Mouse (Mus musculus): ENCODE results near the gene Rab34. TPM values are rescaled to one million over a fixed set of nuclear protein-coding genes. Genes with fewer than 3 reads are reported as not detected.

The Rab34 gene
- polyA plus RNA-seq, 1 experiment from 2014 or later: 147 TPM

DNA sequence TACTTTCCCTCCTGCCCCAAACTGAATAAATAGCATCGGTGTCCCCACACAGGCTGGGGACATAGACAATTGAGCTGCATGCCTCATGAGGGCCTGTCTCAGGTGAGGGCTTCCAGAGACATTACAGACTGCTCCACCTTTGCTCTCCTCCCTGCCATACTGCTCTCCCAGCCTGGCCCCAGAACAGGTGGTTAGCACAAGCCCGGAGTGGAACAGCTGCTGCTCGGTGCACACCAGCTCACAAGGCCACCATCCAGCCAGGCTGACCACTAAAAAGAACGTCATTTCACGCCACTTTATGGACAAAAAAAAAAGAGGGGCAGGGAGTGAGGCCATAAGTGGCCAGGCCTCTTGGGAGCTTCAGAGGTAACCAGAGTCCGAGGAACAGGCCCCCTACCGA, 19.0 kb downstream of the Rab34 start:
- Histone ChIP-seq H3K9ac (no peak overlapping the region), H3K9me3 (no peaks in the 10 kb centered on the region), H3K36me3 (peaks cover 65% of the 10 kb centered on the region), H3K4me1 (no peaks in the 10 kb centered on the region), H3K27me3 (no peaks in the 10 kb centered on the region), H3K27ac (no peak overlapping the region), H3K4me2 (no peak overlapping the region), H3K4me3 (no peak overlapping the region)
- no peak for ATAC-seq (ENCODE audit: borderline replicate concordance, extremely low read depth, low FRiP score, low TSS enrichment)
- 86% methylated on average over 7 of the region's 7 CpGs for WGBS

DNA sequence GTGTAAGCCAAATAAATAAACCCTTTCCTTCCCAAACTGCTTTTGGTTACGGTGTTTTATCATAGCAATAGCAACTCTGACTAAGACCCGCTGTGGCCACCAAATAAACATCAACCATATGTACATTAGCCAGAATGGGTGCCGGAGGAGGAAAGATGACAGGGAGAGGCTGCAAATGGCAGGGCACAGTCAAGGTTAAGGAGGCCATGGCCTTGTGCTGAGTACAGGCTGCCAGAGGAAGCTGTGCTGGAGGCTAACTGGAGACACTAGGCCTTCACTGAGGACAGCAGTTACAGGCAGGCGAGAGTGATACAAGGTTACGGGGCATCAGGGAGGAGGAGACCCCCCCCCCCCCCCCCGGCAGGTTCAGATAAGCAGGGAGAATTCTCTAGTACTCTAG, 21.7 kb downstream of the Rab34 start:
- Histone ChIP-seq H3K36me3 (peaks cover 86% of the 10 kb centered on the region), H3K9me3 (no peaks in the 10 kb centered on the region), H3K4me1 (no peaks in the 10 kb centered on the region), H3K4me3 (no peak overlapping the region), H3K4me2 (no peak overlapping the region), H3K27me3 (no peaks in the 10 kb centered on the region), H3K27ac (no peak overlapping the region), H3K9ac (no peak overlapping the region)
- 78% methylated on average over 6 of the region's 6 CpGs for WGBS
- ATAC-seq (ENCODE audit: borderline replicate concordance, extremely low read depth, low FRiP score, low TSS enrichment): no peak

DNA sequence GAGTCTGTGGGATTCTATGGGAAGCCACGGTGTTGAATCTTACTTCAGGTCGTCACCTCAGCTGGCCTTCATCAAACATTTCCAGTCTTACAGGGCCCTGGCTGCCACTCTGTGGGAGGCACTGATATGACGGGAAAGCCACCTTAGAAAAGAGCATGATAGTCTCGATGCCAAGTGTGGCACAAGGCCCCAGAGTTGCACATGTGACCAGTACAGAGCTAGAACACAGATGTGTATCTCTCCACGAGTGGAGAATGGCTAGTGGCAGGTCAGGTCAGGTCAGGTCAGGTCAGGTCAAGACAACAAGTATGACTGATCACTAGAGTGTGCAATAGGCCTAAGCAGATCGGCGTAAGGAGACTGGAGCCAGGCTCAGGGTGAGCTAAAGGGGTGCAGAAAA, 22.4 kb downstream of the Rab34 start:
- Histone ChIP-seq H3K27ac (no peak overlapping the region), H3K27me3 (no peaks in the 10 kb centered on the region), H3K9ac (no peak overlapping the region), H3K9me3 (no peaks in the 10 kb centered on the region), H3K4me3 (no peak overlapping the region), H3K4me1 (no peaks in the 10 kb centered on the region), H3K4me2 (no peak overlapping the region), H3K36me3 (peaks cover 89% of the 10 kb centered on the region)
- no peak for ATAC-seq (ENCODE audit: borderline replicate concordance, extremely low read depth, low FRiP score, low TSS enrichment)
- WGBS: 43% methylated on average over 7 of the region's 7 CpGs

DNA sequence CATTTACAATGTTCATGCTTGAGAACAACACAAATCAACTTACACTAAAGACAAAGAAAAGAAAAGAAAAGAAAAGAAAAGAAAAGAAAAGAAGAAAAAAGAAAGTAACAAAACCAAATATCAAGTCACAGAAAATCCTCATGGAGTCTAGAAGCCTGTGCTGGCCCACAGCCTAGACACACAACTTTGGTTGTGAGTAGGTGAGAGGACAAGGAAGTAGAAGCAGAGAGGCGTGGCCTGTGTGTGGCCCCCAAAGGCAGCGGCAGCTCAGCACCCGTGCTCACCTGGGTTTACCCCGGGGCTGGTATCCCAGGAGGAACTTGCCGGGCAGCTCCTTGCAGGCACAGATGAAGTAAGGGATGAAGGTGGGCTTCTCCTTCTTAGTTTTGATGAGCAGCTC, 23.3 kb downstream of the Rab34 start:
- WGBS: 84% methylated on average over 5 of the region's 5 CpGs
- no peaks in the 10 kb centered on the region for H3K27me3 ChIP-seq
- H3K36me3 ChIP-seq: peaks cover 89% of the 10 kb centered on the region
- H3K9ac ChIP-seq: no peak overlapping the region
- ATAC-seq (ENCODE audit: borderline replicate concordance, extremely low read depth, low FRiP score, low TSS enrichment): no peak
- H3K4me1 ChIP-seq: no peaks in the 10 kb centered on the region
- H3K9me3 ChIP-seq: no peaks in the 10 kb centered on the region
- H3K4me2 ChIP-seq: no peak overlapping the region
- H3K4me3 ChIP-seq: no peak overlapping the region
- H3K27ac ChIP-seq: no peak overlapping the region

GRCm38 (mm10) chr11:78213086-78213817, 25.0 kb downstream of the Rab34 start:
- no peaks in the 10 kb centered on the region for H3K9me3 ChIP-seq
- no peak for ATAC-seq (ENCODE audit: borderline replicate concordance, extremely low read depth, low FRiP score, low TSS enrichment)
- WGBS: 79% methylated on average over 14 of the region's 14 CpGs

DNA sequence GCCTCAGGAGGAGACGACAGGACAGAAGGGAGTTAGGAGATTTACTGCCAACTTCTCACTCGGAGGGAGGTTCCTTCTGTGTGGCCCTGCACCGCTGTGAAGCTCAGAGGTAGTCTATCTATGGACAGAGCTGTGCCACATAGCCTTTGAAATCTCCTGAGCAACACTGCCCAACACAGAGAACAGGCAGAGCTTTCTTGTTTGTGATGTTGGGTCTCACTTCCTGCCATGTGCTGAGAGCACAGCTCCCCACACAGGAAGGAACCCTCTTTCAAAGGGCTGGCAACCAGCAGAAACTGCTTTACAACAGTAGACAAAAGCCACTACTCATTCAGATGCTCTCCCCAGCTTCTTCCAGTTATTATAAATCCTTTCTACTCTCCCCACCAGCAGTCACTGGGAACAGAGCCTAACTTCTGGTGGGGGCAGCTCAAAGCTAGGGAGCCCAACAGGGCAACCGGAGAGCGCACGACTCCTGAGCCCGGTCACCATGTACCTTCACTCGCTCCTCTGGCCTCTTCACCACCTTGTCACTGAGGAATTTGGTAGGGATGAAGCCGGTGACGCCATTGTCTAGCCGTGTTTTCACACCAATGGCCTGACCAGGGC, 27.6 kb downstream of the Rab34 start:
- H3K27me3 ChIP-seq: no peaks in the 10 kb centered on the region
- no peaks in the 10 kb centered on the region for H3K9me3 ChIP-seq
- no peak overlapping the region for H3K9ac ChIP-seq
- H3K36me3 ChIP-seq: peaks cover 88% of the 10 kb centered on the region
- 89% methylated on average over 11 of the region's 11 CpGs for WGBS
- H3K4me2 ChIP-seq: no peak overlapping the region
- no peak for ATAC-seq (ENCODE audit: borderline replicate concordance, extremely low read depth, low FRiP score, low TSS enrichment)
- no peak overlapping the region for H3K27ac ChIP-seq
- no peak overlapping the region for H3K4me3 ChIP-seq
- H3K4me1 ChIP-seq: no peaks in the 10 kb centered on the region

More at GRCm38 (mm10) chr11:78213086-78213817, 25.0 kb downstream of the Rab34 start:
- H3K27me3 ChIP-seq: no peaks in the 10 kb centered on the region
- no peak overlapping the region for H3K9ac ChIP-seq
- no peak overlapping the region for H3K4me3 ChIP-seq
- no peak overlapping the region for H3K4me2 ChIP-seq
- H3K36me3 ChIP-seq: peaks cover 89% of the 10 kb centered on the region
- no peaks in the 10 kb centered on the region for H3K4me1 ChIP-seq
- H3K27ac ChIP-seq: no peak overlapping the region

DNA sequence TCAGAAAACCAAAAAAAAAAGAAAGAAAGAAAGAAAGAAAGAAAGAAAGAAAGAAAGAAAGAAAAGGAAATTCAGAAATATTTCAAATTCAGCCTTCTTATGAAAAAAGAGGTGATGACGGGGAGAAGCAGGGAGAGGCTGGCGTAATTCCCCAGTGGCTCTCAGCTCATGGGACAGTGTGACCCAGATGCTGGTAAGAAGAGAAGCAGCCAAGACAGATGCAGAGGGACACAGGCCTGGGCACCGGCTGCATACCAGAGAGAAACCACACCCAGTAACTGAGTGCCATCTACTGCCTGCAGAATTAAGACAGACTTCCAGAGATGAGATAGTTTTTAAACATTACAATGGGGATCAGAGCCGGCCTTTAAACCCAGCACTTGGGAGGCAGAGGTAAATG, 35.4 kb downstream of the Rab34 start:
- no peak for ATAC-seq (ENCODE audit: borderline replicate concordance, extremely low read depth, low FRiP score, low TSS enrichment)
- 86% methylated on average over 4 of the region's 4 CpGs for WGBS
- no peak overlapping the region for H3K9ac ChIP-seq
- H3K27ac ChIP-seq: no peak overlapping the region
- H3K9me3 ChIP-seq: no peaks in the 10 kb centered on the region
- no peaks in the 10 kb centered on the region for H3K4me1 ChIP-seq
- no peaks in the 10 kb centered on the region for H3K27me3 ChIP-seq
- H3K4me3 ChIP-seq: no peak overlapping the region
- H3K4me2 ChIP-seq: no peak overlapping the region
- peaks cover 96% of the 10 kb centered on the region for H3K36me3 ChIP-seq

- WGBS: 92% methylated on average over 6 of the region's 6 CpGs
- ATAC-seq (ENCODE audit: borderline replicate concordance, extremely low read depth, low FRiP score, low TSS enrichment): no peak
- no peak overlapping the region for H3K9ac ChIP-seq
- H3K4me2 ChIP-seq: no peak overlapping the region
- no peaks in the 10 kb centered on the region for H3K9me3 ChIP-seq
- H3K27me3 ChIP-seq: no peaks in the 10 kb centered on the region
- H3K4me3 ChIP-seq: no peak overlapping the region
- no peaks in the 10 kb centered on the region for H3K4me1 ChIP-seq
- H3K27ac ChIP-seq: no peak overlapping the region
- peaks cover 91% of the 10 kb centered on the region for H3K36me3 ChIP-seq
These were observed 43.3 kb downstream of the Rab34 start for GRCm38 (mm10) chr11:78231518-78231917.

DNA sequence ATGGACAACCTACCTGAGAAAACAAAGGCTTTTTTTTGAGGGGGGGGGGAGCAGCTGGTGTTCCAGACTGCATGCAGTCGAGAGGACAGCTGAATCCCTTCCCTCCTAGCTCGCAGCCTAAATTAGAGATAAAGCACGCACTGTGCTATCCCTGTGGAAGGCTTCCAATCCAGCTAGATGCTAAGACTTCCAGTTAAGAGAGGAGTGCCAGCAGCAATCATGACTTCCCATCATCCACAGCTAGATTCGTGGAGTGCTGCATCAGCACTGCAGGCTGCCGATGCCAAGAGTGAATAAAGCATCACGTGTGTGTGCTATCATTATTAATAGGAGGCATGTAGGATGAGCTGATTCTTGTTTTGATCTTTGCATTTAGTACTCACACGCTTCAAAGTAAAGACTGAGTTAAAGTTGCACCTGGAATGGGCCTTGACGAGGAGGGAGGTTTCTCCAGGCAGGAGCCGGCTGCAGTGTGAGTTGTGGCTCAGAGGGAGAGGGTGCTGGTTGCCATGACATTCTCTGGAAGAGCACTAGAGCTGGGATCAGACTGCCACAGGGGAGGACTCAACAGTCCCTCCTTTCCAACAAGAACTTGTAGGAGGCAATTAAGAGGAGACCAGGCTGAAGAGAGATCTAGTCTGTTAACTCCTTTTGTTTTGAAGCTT, 52.1 kb downstream of the Rab34 start:
- 81% methylated on average over 9 of the region's 9 CpGs for WGBS
- H3K9ac ChIP-seq: no peak overlapping the region
- H3K27me3 ChIP-seq: no peaks in the 10 kb centered on the region
- H3K36me3 ChIP-seq: peaks cover 32% of the 10 kb centered on the region
- no peak overlapping the region for H3K27ac ChIP-seq
- no peak overlapping the region for H3K4me3 ChIP-seq
- peaks cover 11% of the 10 kb centered on the region for H3K4me1 ChIP-seq
- no peak overlapping the region for H3K4me2 ChIP-seq
- no peak for ATAC-seq (ENCODE audit: borderline replicate concordance, extremely low read depth, low FRiP score, low TSS enrichment)
- no peaks in the 10 kb centered on the region for H3K9me3 ChIP-seq

Small RNAs within 50 kb of the gene (microRNA-seq; reads per million reads assigned to microRNA genes)
- not detected for gene Mir7653

Other genes starting within 250 kb of the Rab34 start
- gene Phf12, start 205.7 kb upstream of the Rab34 start, polyA plus RNA-seq (2015; fragmentation: Nextera tagmentation; extraction: Ambion mirVana): 15.5 and 15.9 TPM in 2 replicates
- 18.7 and 19.8 TPM in 2 replicates for gene Dhrs13, start 156.2 kb upstream of the Rab34 start, polyA plus RNA-seq (2015; fragmentation: Nextera tagmentation; extraction: Ambion mirVana)
- gene Flot2, start 150.5 kb upstream of the Rab34 start, polyA plus RNA-seq (2015; fragmentation: Nextera tagmentation; extraction: Ambion mirVana): 65.9 and 67.2 TPM in 2 replicates
- 34.3 and 36.4 TPM in 2 replicates for gene Eral1, start 108.0 kb upstream of the Rab34 start, polyA plus RNA-seq (2015; fragmentation: Nextera tagmentation; extraction: Ambion mirVana)
- 12.4 and 13.9 TPM in 2 replicates for gene Fam222b, start 93.8 kb upstream of the Rab34 start, polyA plus RNA-seq (2015; fragmentation: Nextera tagmentation; extraction: Ambion mirVana)
- 82.4 and 88.4 TPM in 2 replicates for gene Traf4, start 22.8 kb upstream of the Rab34 start, polyA plus RNA-seq (2015; fragmentation: Nextera tagmentation; extraction: Ambion mirVana)
- gene Nek8, start 11.8 kb upstream of the Rab34 start, polyA plus RNA-seq (2015; fragmentation: Nextera tagmentation; extraction: Ambion mirVana): 19.2 and 20.3 TPM in 2 replicates
- 20.2 and 22.9 TPM in 2 replicates for gene Tlcd1, start 11.7 kb upstream of the Rab34 start, polyA plus RNA-seq (2015; fragmentation: Nextera tagmentation; extraction: Ambion mirVana)
- gene Rpl23a, start 4.8 kb upstream of the Rab34 start, polyA plus RNA-seq (2015; fragmentation: Nextera tagmentation; extraction: Ambion mirVana): 1,297 and 1,378 TPM in 2 replicates
- gene Proca1, start 5.0 kb downstream of the Rab34 start, polyA plus RNA-seq (2015; fragmentation: Nextera tagmentation; extraction: Ambion mirVana): 4.4 and 4.7 TPM in 2 replicates
- 79.9 and 84.1 TPM in 2 replicates for gene Sdf2, start 57.3 kb downstream of the Rab34 start, polyA plus RNA-seq (2015; fragmentation: Nextera tagmentation; extraction: Ambion mirVana)
- gene Supt6, start 57.6 kb downstream of the Rab34 start, polyA plus RNA-seq (2015; fragmentation: Nextera tagmentation; extraction: Ambion mirVana): 23.7 and 25.5 TPM in 2 replicates
- 71.1 and 75.9 TPM in 2 replicates for gene 2610507B11Rik, start 73.3 kb downstream of the Rab34 start, polyA plus RNA-seq (2015; fragmentation: Nextera tagmentation; extraction: Ambion mirVana)
- gene BC030499, start 102.4 kb downstream of the Rab34 start, polyA plus RNA-seq (2015; fragmentation: Nextera tagmentation; extraction: Ambion mirVana): 0.10 and 0.25 TPM in 2 replicates
- gene Spag5, start 113.1 kb downstream of the Rab34 start, polyA plus RNA-seq (2015; fragmentation: Nextera tagmentation; extraction: Ambion mirVana): 44.8 and 49.9 TPM in 2 replicates
- gene Aldoc, start 134.5 kb downstream of the Rab34 start, polyA plus RNA-seq (2015; fragmentation: Nextera tagmentation; extraction: Ambion mirVana): 7.7 and 8.1 TPM in 2 replicates
- gene Pigs, start 140.0 kb downstream of the Rab34 start, polyA plus RNA-seq (2015; fragmentation: Nextera tagmentation; extraction: Ambion mirVana): 75.5 and 78.5 TPM in 2 replicates
- 33.4 and 35.7 TPM in 2 replicates for gene Unc119, start 155.1 kb downstream of the Rab34 start, polyA plus RNA-seq (2015; fragmentation: Nextera tagmentation; extraction: Ambion mirVana)
- gene Foxn1, start 198.1 kb downstream of the Rab34 start, polyA plus RNA-seq (2015; fragmentation: Nextera tagmentation; extraction: Ambion mirVana): 0.35 and 1.9 TPM in 2 replicates
- 0.06 and 0.12 TPM in 2 replicates for gene Slc13a2, start 233.8 kb downstream of the Rab34 start, polyA plus RNA-seq (2015; fragmentation: Nextera tagmentation; extraction: Ambion mirVana)